Mouse (Mus musculus) heart, postnatal 36 days (tissue): ENCODE results near the gene Gimap1. TPM values are rescaled to one million over a fixed set of nuclear protein-coding genes. Genes with fewer than 3 reads are reported as not detected.
A peak's percentile ranks its signal among the peaks of the same experiment; 100 is the strongest.

Experiments
- DNase-seq, 2 experiments: peaks; one replicate each; pipeline ENCODE4 v3.0.0; 2021 to 2022
- intact Hi-C: fragments of 180-260 bp; cut with DNase I; formaldehyde crosslinking; loops from one replicate; pipeline ENCODE4 v1.15.1; 2025
- total RNA-seq, 2 experiments: library from RNA; stranded (reverse); gene quantifications; 2 replicates each; pipeline ENCODE4 v1.2.3; 2021

Gene Gimap1
- total RNA-seq, result 10 to 100 TPM in 1 of 2 experiments, 1 to 10 TPM in 1; 8.1 to 11.8 TPM

- DNase-seq, result peak; percentile 58 to 63
- intact Hi-C loops, result no loop called here
These were observed at the start of gene Gimap1 for GRCm38 (mm10) chr6:48738961-48739779. TSS of gene Gimap1 (plus strand) at chr6:48739054.

GRCm38 (mm10) chr6:48689320-48689719 lies 49.5 kb upstream of the Gimap1 start:
- intact Hi-C loops, result no loop called here
- DNase-seq, result no peak

- DNase-seq, result no peak
- intact Hi-C loops, result no loop called here
These were observed 45.9 kb upstream of the Gimap1 start for GRCm38 (mm10) chr6:48692962-48693361.

- no peak for DNase-seq
- intact Hi-C loops, result loop anchor here (1.0 kb wide), 1 partner anchor 12 kb away; no protein-coding TSS in a partner anchor
These were observed 41.9 kb upstream of the Gimap1 start for GRCm38 (mm10) chr6:48696830-48697554.

- no peak for DNase-seq
- intact Hi-C loops, result loop anchor here (1.0 kb wide), 1 partner anchor 12 kb away; no protein-coding TSS in a partner anchor
These were observed 41.3 kb upstream of the Gimap1 start for GRCm38 (mm10) chr6:48697555-48697930.

GRCm38 (mm10) chr6:48698066-48698856 lies 40.6 kb upstream of the Gimap1 start:
- intact Hi-C loops, result no loop called here
- DNase-seq, result no peak

GRCm38 (mm10) chr6:48698888-48699287 lies 40.0 kb upstream of the Gimap1 start:
- DNase-seq, result no peak
- intact Hi-C loops, result no loop called here

GRCm38 (mm10) chr6:48700251-48701075 lies 38.4 kb upstream of the Gimap1 start:
- intact Hi-C loops, result no loop called here
- no peak for DNase-seq

- no peak for DNase-seq
- intact Hi-C loops, result no loop called here
These were observed 36.7 kb upstream of the Gimap1 start for GRCm38 (mm10) chr6:48702146-48702545.

GRCm38 (mm10) chr6:48702601-48703000 lies 36.3 kb upstream of the Gimap1 start:
- intact Hi-C loops, result no loop called here
- DNase-seq, result no peak

- intact Hi-C loops, result loop anchor here (2.0 kb wide), 1 partner anchor 43 kb away; the partner anchor contains the start of gene Gimap5
- no peak for DNase-seq
These were observed 34.7 kb upstream of the Gimap1 start for GRCm38 (mm10) chr6:48704146-48704545.

GRCm38 (mm10) chr6:48706130-48706529 lies 32.7 kb upstream of the Gimap1 start:
- intact Hi-C loops, result no loop called here

GRCm38 (mm10) chr6:48718455-48718854 lies 20.4 kb upstream of the Gimap1 start, which contains the start of the genes Gm28053 and Gimap7:
TSS of gene Gm28053 (plus strand) at chr6:48718607.
TSS of gene Gimap7 (plus strand) at chr6:48718621.
- DNase-seq, result no peak
- intact Hi-C loops, result no loop called here

More at GRCm38 (mm10) chr6:48706130-48706529, 32.7 kb upstream of the Gimap1 start:
- no peak for DNase-seq

- DNase-seq, result no peak
- intact Hi-C loops, result no loop called here
These were observed 18.5 kb upstream of the Gimap1 start for GRCm38 (mm10) chr6:48720326-48720725.

GRCm38 (mm10) chr6:48723468-48723867 lies 15.4 kb upstream of the Gimap1 start:
- intact Hi-C loops, result no loop called here
- no peak for DNase-seq

GRCm38 (mm10) chr6:48725476-48725875 lies 13.4 kb upstream of the Gimap1 start:
- intact Hi-C loops, result no loop called here
- peak in 1 of 2 experiments; percentile 57 for DNase-seq

GRCm38 (mm10) chr6:48727761-48728160 lies 11.1 kb upstream of the Gimap1 start:
- intact Hi-C loops, result no loop called here
- DNase-seq, result no peak

- no peak for DNase-seq
- intact Hi-C loops, result no loop called here
These were observed 6.0 kb upstream of the Gimap1 start for GRCm38 (mm10) chr6:48732864-48733304.

- DNase-seq, result no peak
- intact Hi-C loops, result no loop called here
These were observed 5.2 kb upstream of the Gimap1 start for GRCm38 (mm10) chr6:48733660-48734059.

GRCm38 (mm10) chr6:48737053-48737452 lies 1.8 kb upstream of the Gimap1 start:
- no peak for DNase-seq
- intact Hi-C loops, result loop anchor here (2.0 kb wide), 1 partner anchor 24 kb away; no protein-coding TSS in a partner anchor
